Mouse (Mus musculus) C2C12 (cell line): ENCODE measurements at regions not wholly inside any gene's neighbourhood (a gene's known extent, or its start where the extent isn't known, plus 50 kb on each side); places are given as distances from the start of the nearest gene placed in this dataset.

Experiments
- CEBPB ChIP-seq: IDR thresholded peaks from one replicate; pipeline ENCODE4 v1.6.1; 2011; ENCODE audit warnings: low read depth, mild to moderate bottlenecking, control low read depth, moderate library complexity
- CTCF ChIP-seq: IDR thresholded peaks from one replicate; pipeline ENCODE4 v1.5.1; 2011; ENCODE audit not compliant: control insufficient read depth, insufficient read depth, insufficient read length
- MAX ChIP-seq: IDR thresholded peaks from one replicate; pipeline ENCODE4 v1.6.1; 2011; ENCODE audit warnings: mild to moderate bottlenecking, control low read depth
- MYOD1 ChIP-seq: IDR thresholded peaks from one replicate; pipeline ENCODE4 v1.6.1; 2011; ENCODE audit warnings: low read depth; ENCODE audit not compliant: control insufficient read depth, insufficient read length
- MYOG ChIP-seq: IDR thresholded peaks from one replicate; pipeline ENCODE4 v1.6.1; 2011; ENCODE audit not compliant: control insufficient read depth, insufficient read length; ENCODE audit errors: extremely low read depth
- USF1 ChIP-seq: IDR thresholded peaks from one replicate; pipeline ENCODE4 v1.6.1; 2011; ENCODE audit warnings: low read depth, mild to moderate bottlenecking, control low read depth, moderate library complexity

DNA sequence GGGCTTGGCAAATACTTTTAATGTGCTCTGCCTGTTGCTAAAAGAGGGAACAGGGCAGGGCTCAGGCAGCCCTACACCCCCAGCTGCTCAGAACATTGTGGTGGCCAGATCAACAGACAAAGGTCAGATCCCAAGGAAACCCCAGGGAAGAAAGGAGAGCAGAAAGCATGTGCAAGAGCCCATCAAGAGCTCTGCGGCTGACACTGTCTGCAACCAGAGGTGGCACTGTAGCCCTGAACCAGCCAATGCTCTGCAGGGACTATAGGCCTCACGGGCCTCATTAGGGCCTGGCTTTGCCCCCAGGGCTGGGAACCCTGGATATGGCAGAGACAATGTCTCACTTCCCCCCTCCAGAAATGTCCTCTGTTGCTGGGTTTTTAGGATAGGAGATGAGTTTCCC is 93.8 kb downstream of the 1810010D01Rik start:
- TF ChIP-seq CTCF (no peak), CEBPB (no peak), MYOD1 (no peak), USF1 (no peak), MYOG (no peak), MAX (no peak)
